Mouse (Mus musculus) hindbrain, embryonic 16.5 days (tissue): ENCODE data around the gene Ikzf4. TPM values are rescaled to one million over a fixed set of nuclear protein-coding genes. Genes with fewer than 3 reads are reported as not detected.
A peak's percentile ranks its signal among the peaks of the same experiment; 100 is the strongest.

ENCODE experiments used
- ATAC-seq: fragments of 200-750 bp; cut with Nextera tagmentation; 2 replicates; pipeline ENCODE4 v1.8.0; 2017; ENCODE audit warnings: moderate TSS enrichment, moderate library complexity
- H3K27ac ChIP-seq: fragments of 300-500 bp; sonication (generic); 2 replicates; pipeline ENCODE4 v1.5.1; 2014; ENCODE audit warnings: low read depth, mild to moderate bottlenecking, control low read depth, low read length, moderate library complexity
- H3K27me3 ChIP-seq: fragments of 300-500 bp; sonication (generic); replicated peaks from 2 replicates; pipeline ENCODE4 v1.6.1; 2014; ENCODE audit warnings: low read length; ENCODE audit not compliant: control insufficient read depth, insufficient read depth
- H3K36me3 ChIP-seq: fragments of 300-500 bp; sonication (generic); 2 replicates; pipeline ENCODE4 v1.6.1; 2014; ENCODE audit warnings: mild to moderate bottlenecking, low read length, moderate library complexity, mixed read lengths; ENCODE audit not compliant: control insufficient read depth, insufficient read depth
- H3K4me1 ChIP-seq: fragments of 300-500 bp; sonication (generic); 2 replicates; pipeline ENCODE4 v1.6.1; 2014; ENCODE audit warnings: low read depth, low read length; ENCODE audit not compliant: control insufficient read depth, insufficient read depth
- H3K4me2 ChIP-seq: fragments of 300-500 bp; sonication (generic); 2 replicates; pipeline ENCODE4 v1.6.1; 2014; ENCODE audit warnings: mild to moderate bottlenecking, low read length, control low read depth, moderate library complexity
- H3K4me3 ChIP-seq: fragments of 300-500 bp; sonication (generic); 2 replicates; pipeline ENCODE4 v1.5.1; 2014; ENCODE audit warnings: mild to moderate bottlenecking, low read length, control low read depth, moderate library complexity
- H3K9ac ChIP-seq: fragments of 300-500 bp; sonication (generic); 2 replicates; pipeline ENCODE4 v1.6.1; 2014; ENCODE audit warnings: low read depth, mild to moderate bottlenecking, control low read depth, low read length, moderate library complexity
- H3K9me3 ChIP-seq: fragments of 300-500 bp; sonication (generic); 2 replicates; pipeline ENCODE4 v1.6.1; 2014; ENCODE audit warnings: mild to moderate bottlenecking, low read length, moderate library complexity; ENCODE audit not compliant: control insufficient read depth
- WGBS: fragments of 180-500 bp; shearing (Covaris S2); extraction: QIAGEN DNeasy Blood & Tissue Kit; methylation state at CpG from one replicate; pipeline ENCODE4 v1.1.7; 2014; 5-methylcytosine and 5-hydroxymethylcytosine counted together
- polyA plus RNA-seq: library from polyadenylated mRNA; unstranded; fragments of >200 nt; fragmentation: Nextera tagmentation; extraction: Ambion mirVana; gene quantifications from 2 replicates; pipeline ENCODE4 v1.2.1, GENCODE M21; 2015

Ikzf4 gene
- polyA plus RNA-seq, 1 experiment from 2014 or later = 15.3 TPM

- ATAC-seq = no peak
- Histone ChIP-seq H3K9ac (no peak overlapping the region), H3K4me2 (no peak overlapping the region), H3K27me3 (no peaks in the 10 kb centered on the region), H3K9me3 (no peaks in the 10 kb centered on the region), H3K36me3 (no peaks in the 10 kb centered on the region), H3K4me3 (no peak overlapping the region), H3K4me1 (peaks cover 5% of the 10 kb centered on the region), H3K27ac (no peak overlapping the region)
- 74% methylated on average over 3 of the region's 3 CpGs for WGBS
Observed at GRCm38 (mm10) chr10:128664808-128665207, 19.0 kb upstream of the Ikzf4 start.

DNA sequence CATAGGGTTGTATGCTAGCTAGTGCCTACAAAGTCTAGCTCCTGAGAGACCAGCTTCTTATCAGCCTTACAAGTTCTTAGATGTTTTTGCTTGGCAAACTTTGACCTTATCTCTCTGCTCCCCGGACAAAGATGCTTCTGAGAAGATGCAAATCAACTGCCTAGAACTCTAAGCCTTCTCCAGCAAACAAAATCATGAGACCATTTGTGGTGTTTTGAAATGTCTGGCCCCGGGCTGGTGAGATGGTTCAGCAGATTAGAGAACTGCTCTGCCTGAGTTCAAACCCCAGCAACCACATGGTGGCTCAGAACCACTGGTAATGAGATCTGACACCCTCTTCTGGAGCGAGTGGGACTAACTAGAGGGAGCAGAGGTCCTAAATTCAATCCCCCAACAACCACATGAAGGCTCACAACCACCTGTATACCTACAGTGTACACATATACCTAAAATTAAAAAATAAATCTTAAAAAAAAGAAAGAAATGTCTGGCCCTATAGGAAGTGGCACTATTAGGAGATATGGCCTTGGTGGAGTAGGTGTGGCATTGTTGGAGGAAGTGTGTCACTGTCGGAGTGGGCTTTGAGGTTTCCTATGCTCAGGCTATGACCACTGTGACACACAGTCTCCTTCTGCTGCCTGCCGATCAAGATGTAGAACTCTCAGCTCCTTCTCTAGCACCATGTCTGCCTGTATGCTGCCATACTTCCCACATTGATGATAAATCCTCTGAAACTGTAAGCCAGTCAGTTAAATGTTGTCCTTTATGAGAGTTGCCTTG is 17.8 kb upstream of the Ikzf4 start:
- H3K9ac ChIP-seq = no peak overlapping the region
- H3K9me3 ChIP-seq = no peaks in the 10 kb centered on the region
- no peak overlapping the region for H3K4me3 ChIP-seq
- no peak for ATAC-seq
- no peak overlapping the region for H3K27ac ChIP-seq
- no peak overlapping the region for H3K4me2 ChIP-seq
- H3K4me1 ChIP-seq = peaks cover 5% of the 10 kb centered on the region
- H3K27me3 ChIP-seq = no peaks in the 10 kb centered on the region
- no peaks in the 10 kb centered on the region for H3K36me3 ChIP-seq
- WGBS = 71% methylated on average over 5 of the region's 5 CpGs

- H3K4me1 ChIP-seq = no peaks in the 10 kb centered on the region
- no peak overlapping the region for H3K4me3 ChIP-seq
- no peak overlapping the region for H3K27ac ChIP-seq
- H3K36me3 ChIP-seq = no peaks in the 10 kb centered on the region
- H3K27me3 ChIP-seq = no peaks in the 10 kb centered on the region
- no peaks in the 10 kb centered on the region for H3K9me3 ChIP-seq
- no peak overlapping the region for H3K9ac ChIP-seq
- no peak overlapping the region for H3K4me2 ChIP-seq
- ATAC-seq = no peak
Observed at GRCm38 (mm10) chr10:128662465-128662864, 16.7 kb upstream of the Ikzf4 start.

DNA sequence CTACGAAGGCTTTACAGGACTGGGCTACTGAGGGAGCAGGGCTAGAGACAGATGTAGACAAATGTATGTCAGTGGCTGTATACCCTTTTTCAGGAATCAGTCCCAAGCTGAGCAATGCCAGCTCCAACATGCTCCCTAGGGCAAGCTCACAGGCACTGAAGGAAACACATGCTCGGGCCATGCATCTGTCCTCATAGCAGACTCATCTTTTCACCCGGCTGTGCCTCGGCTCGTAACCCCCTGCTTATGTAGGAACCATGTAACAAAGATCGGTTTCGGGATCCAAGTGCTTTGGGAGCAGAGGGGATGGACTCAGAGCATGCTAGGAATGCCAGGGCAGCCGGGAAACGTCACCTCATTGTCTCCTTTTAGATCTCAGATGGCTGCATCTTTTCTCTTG is 13.7 kb upstream of the Ikzf4 start:
- no peaks in the 10 kb centered on the region for H3K4me1 ChIP-seq
- H3K27me3 ChIP-seq = no peaks in the 10 kb centered on the region
- WGBS = 41% methylated on average over 9 of the region's 9 CpGs
- no peak overlapping the region for H3K27ac ChIP-seq
- no peak for ATAC-seq
- no peaks in the 10 kb centered on the region for H3K36me3 ChIP-seq
- H3K4me2 ChIP-seq = no peak overlapping the region
- H3K4me3 ChIP-seq = no peak overlapping the region
- no peak overlapping the region for H3K9ac ChIP-seq
- no peaks in the 10 kb centered on the region for H3K9me3 ChIP-seq

- H3K36me3 ChIP-seq = no peaks in the 10 kb centered on the region
- WGBS = 53% methylated on average over 9 of the region's 9 CpGs
- no peak overlapping the region for H3K4me3 ChIP-seq
- H3K9me3 ChIP-seq = no peaks in the 10 kb centered on the region
- no peak overlapping the region for H3K9ac ChIP-seq
- no peak for ATAC-seq
- H3K4me1 ChIP-seq = no peaks in the 10 kb centered on the region
- H3K4me2 ChIP-seq = no peak overlapping the region
- no peak overlapping the region for H3K27ac ChIP-seq
- H3K27me3 ChIP-seq = no peaks in the 10 kb centered on the region
Observed at GRCm38 (mm10) chr10:128657844-128658243, 12.1 kb upstream of the Ikzf4 start.

DNA sequence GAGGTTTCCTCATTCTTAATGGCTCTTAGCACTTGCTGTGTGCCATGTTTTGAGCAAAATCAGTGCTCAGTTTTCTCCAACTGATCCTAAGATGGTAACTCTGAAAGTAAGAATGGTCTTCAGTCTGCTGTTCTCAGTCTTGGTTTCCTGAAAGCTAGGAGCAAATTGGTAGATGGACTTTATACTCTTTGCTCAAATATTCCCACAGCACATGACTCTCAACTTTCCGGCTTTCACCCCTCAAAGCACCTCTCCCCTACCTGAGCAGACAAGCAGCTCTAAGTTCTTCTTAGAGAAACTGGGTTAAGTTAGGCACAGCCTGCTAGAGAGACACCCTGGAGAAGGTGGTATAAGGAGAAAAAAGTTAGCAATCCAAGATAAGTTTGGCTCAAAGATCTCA is 10.9 kb upstream of the Ikzf4 start:
- WGBS = 97% methylated on average over 1 of the region's 1 CpGs
- Histone ChIP-seq H3K27me3 (no peaks in the 10 kb centered on the region), H3K9me3 (no peaks in the 10 kb centered on the region), H3K9ac (no peak overlapping the region), H3K4me1 (no peaks in the 10 kb centered on the region), H3K4me2 (no peak overlapping the region), H3K4me3 (no peak overlapping the region), H3K27ac (no peak overlapping the region), H3K36me3 (no peaks in the 10 kb centered on the region)
- ATAC-seq = no peak

DNA sequence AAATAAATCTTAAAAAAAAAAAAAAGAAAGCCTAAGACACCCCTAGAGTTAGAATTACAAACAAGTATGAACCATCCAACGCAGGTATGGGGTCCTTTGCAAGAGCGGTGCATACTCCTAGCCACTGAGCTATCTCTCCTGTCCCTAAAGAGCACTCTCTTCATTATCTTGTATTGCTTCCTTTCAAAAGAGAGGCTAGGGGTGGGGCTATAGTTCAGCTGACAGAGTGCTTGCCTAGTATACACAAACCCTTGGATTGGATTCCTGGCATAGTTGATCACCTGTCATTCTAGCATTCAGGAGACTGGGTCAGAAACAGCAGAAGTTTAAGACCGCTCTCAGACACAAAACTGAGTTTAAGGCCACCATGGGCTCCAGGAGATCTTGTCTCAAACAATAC is 9.5 kb upstream of the Ikzf4 start:
- no peaks in the 10 kb centered on the region for H3K27me3 ChIP-seq
- H3K4me2 ChIP-seq = no peak overlapping the region
- no peak overlapping the region for H3K9ac ChIP-seq
- H3K9me3 ChIP-seq = no peaks in the 10 kb centered on the region
- no peak for ATAC-seq
- H3K4me1 ChIP-seq = no peaks in the 10 kb centered on the region
- no peak overlapping the region for H3K27ac ChIP-seq
- 88% methylated on average over 3 of the region's 3 CpGs for WGBS
- H3K36me3 ChIP-seq = no peaks in the 10 kb centered on the region
- H3K4me3 ChIP-seq = no peak overlapping the region

- WGBS = 82% methylated on average over 4 of the region's 4 CpGs
- no peak for ATAC-seq
- Histone ChIP-seq H3K27ac (no peak overlapping the region), H3K9ac (no peak overlapping the region), H3K9me3 (no peaks in the 10 kb centered on the region), H3K4me1 (no peaks in the 10 kb centered on the region), H3K4me3 (no peak overlapping the region), H3K4me2 (no peak overlapping the region), H3K27me3 (no peaks in the 10 kb centered on the region), H3K36me3 (no peaks in the 10 kb centered on the region)
Observed at GRCm38 (mm10) chr10:128653866-128654265, 8.1 kb upstream of the Ikzf4 start.

- 6% methylated on average over 12 of the region's 13 CpGs for WGBS
- H3K36me3 ChIP-seq = peaks cover 4% of the 10 kb centered on the region
- H3K9ac ChIP-seq = peak overlapping the region; percentile 86
Observed at GRCm38 (mm10) chr10:128646139-128647089, 623 bp upstream of the Ikzf4 start.

More at GRCm38 (mm10) chr10:128646139-128647089, 623 bp upstream of the Ikzf4 start:
- H3K27me3 ChIP-seq = no peaks in the 10 kb centered on the region
- peak overlapping the region; percentile 75 for H3K4me2 ChIP-seq
- peak overlapping the region; percentile 91 for H3K27ac ChIP-seq
- H3K4me3 ChIP-seq = peak overlapping the region; percentile 66
- ATAC-seq = peak; percentile 69
- no peaks in the 10 kb centered on the region for H3K9me3 ChIP-seq
- H3K4me1 ChIP-seq = peaks cover 22% of the 10 kb centered on the region
